Mouse (Mus musculus) kidney, adult 2 months (tissue): ENCODE measurements around the gene Car12.

Experiments
- CTCF ChIP-seq: fragments of 200-500 bp; conservative IDR thresholded peaks from 2 replicates; pipeline ENCODE4 v1.5.1; 2011; ENCODE audit warnings: low read depth, mild to moderate bottlenecking, control low read depth, low read length, moderate library complexity, mixed read lengths; ENCODE audit not compliant: insufficient read depth, insufficient read length
- POLR2A ChIP-seq: fragments of 200-500 bp; IDR thresholded peaks from one replicate; pipeline ENCODE4 v1.6.1; 2011; ENCODE audit warnings: low read depth, low read length, control low read depth

DNA sequence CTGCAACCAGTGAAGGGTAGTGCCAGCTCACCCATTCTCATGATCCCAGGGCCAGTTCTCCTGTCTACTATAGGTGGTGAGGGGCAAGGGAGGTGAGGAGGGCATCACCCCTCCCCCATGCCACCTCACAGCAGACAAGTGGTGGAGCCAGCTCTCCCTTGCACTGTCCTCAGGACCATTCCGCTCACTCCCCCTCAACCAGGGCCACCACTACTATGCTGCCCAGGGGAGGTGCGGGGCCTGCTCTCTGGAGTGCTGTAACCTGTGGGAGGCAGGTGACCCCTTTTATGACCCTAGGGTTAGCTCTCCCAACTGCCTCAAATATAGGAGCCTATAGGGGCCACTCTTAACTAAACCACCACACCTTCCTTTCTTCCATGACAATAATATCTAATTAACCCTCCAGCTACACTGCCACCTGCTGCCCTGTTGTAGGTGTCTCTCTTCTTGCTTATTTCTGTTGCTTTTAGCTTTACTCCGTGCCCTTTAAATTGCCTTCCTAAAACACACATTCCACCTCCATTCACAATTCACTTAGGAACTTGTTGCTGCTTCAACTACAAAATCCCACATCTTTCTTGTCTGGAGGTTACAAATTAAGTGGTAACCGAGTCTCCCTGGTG, 21.7 kb upstream of the Car12 start:
- no peak for TF ChIP-seq CTCF
- TF ChIP-seq POLR2A, result no peak
